Mouse (Mus musculus) G1E (cell line): ENCODE results near the gene Fam184b. TPM values are rescaled to one million over a fixed set of nuclear protein-coding genes. Genes with fewer than 3 reads are reported as not detected.

Experiments
- ATAC-seq: 2 replicates; pipeline ENCODE4 v1.8.0; 2016; ENCODE audit warnings: mild to moderate bottlenecking; ENCODE audit not compliant: insufficient number of reproducible peaks, poor library complexity, low FRiP score, severe bottlenecking; ENCODE audit errors: extremely low read depth
- DNase-seq: peaks from one replicate; pipeline ENCODE4 v3.0.0; 2012; ENCODE audit warnings: low spot score
- H3K27me3 ChIP-seq: 2 replicates; pipeline ENCODE4 v1.6.1; 2012; ENCODE audit warnings: mild to moderate bottlenecking, low read length, inconsistent platforms; ENCODE audit not compliant: insufficient read depth
- H3K36me3 ChIP-seq: replicated peaks from 2 replicates; pipeline ENCODE3; 2012; ENCODE audit warnings: mild to moderate bottlenecking, inconsistent platforms
- H3K4me1 ChIP-seq: 2 replicates; pipeline ENCODE4 v1.6.1; 2012; ENCODE audit warnings: low read depth, low read length, inconsistent platforms, mixed read lengths; ENCODE audit not compliant: insufficient read depth
- H3K4me3 ChIP-seq: 2 replicates; pipeline ENCODE4 v1.5.1; 2012; ENCODE audit warnings: low read depth, mild to moderate bottlenecking, inconsistent platforms, low read length, moderate library complexity, mixed read lengths
- H3K9me3 ChIP-seq: replicated peaks from 2 replicates; pipeline ENCODE4 v1.6.1; 2012; ENCODE audit warnings: inconsistent platforms
- CTCF ChIP-seq: IDR thresholded peaks from 2 replicates; pipeline ENCODE4 v1.5.1; 2012; ENCODE audit warnings: low read depth, low read length, inconsistent platforms, mixed read lengths
- GATA1 ChIP-seq: IDR thresholded peaks from 2 replicates; pipeline ENCODE4 v1.6.1; 2012; ENCODE audit warnings: borderline replicate concordance, low read length, inconsistent platforms, mixed read lengths
- GATA2 ChIP-seq: IDR thresholded peaks from 2 replicates; pipeline ENCODE4 v1.6.1; 2012; ENCODE audit warnings: low read depth, low read length, inconsistent platforms, borderline replicate concordance
- POLR2AphosphoS5 ChIP-seq: IDR thresholded peaks from 2 replicates; pipeline ENCODE4 v1.6.1; 2012; ENCODE audit warnings: low read depth, low read length, inconsistent platforms; ENCODE audit not compliant: insufficient replicate concordance
- TAL1 ChIP-seq: conservative IDR thresholded peaks from 2 replicates; pipeline ENCODE4 v1.6.1; 2012; ENCODE audit warnings: low read depth, low read length, inconsistent platforms, mixed read lengths
- polyA plus RNA-seq: library from polyadenylated mRNA; stranded (reverse); fragments of >175 nt; gene quantifications from 2 replicates; pipeline ENCODE4 v1.2.3, GENCODE M21; 2012
- total RNA-seq, 2 experiments: library from RNA; stranded (forward) in 1 of 2; stranded (reverse) in 1 of 2; fragments of 200-1000 nt in 1 of 2; fragments of >200 nt in 1 of 2; fragmentation: Nextera tagmentation in 1 of 2; gene quantifications; 2 replicates each; pipeline ENCODE4 v1.2.3; 2014 to 2017

Gene Fam184b
- total and polyA plus RNA-seq, 3 experiments: 0.05 TPM; not detected in 2

DNA sequence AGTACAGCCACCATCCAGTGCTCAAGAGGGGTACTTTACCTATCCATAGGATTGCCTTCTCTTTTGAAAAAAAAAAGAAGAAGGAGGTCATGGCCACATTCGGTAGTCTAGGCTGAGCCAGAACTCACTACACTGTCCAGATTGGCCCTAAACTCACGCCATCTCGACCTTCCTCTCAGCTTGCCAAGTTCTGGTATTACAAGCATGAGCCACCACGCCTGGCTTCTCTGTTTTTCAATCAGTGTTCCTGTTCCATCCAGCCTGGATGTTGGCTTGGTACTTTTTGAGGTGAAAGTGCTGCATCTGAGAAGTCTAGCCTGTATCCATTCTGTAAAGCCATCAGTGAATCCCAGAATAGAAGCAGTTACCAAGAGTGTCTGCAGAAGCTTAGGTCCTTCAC is 142.9 kb downstream of the Fam184b start:
- Histone ChIP-seq H3K27me3 (peaks cover 2% of the 10 kb centered on the region; the same call in 1 of the 2 replicates), H3K36me3 (peaks cover 69% of the 10 kb centered on the region), H3K9me3 (no peaks in the 10 kb centered on the region), H3K4me3 (no peak overlapping the region), H3K4me1 (peaks cover 33% of the 10 kb centered on the region)
- ATAC-seq: no peak
- no peak for DNase-seq
- no peak for TF ChIP-seq POLR2AphosphoS5
- TF ChIP-seq GATA2: no peak
- no peak for TF ChIP-seq GATA1
- no peak for TF ChIP-seq TAL1
- no peak for TF ChIP-seq CTCF

DNA sequence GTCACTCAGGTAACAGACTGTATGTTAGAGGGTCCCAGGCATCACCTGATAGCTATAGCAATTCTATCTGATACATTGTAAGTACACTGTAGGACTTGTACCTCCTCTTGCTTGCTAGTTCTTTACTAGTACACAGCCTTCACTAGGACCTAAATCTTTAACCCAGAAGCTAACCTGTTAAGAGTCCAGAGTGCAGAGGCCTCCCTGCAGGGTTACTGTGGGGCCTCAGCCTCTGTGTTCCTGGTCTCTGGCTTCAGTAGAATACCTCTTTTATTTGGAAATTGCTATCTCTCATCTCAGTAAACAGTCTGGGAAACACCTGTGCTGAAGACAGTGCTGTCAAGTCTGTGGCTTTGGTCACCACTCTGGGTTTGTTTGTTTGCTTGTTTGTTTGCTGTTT is 143.4 kb downstream of the Fam184b start:
- no peak for TF ChIP-seq CTCF
- no peak for TF ChIP-seq TAL1
- no peak for TF ChIP-seq POLR2AphosphoS5
- no peak for TF ChIP-seq GATA1
- no peak for TF ChIP-seq GATA2
- H3K9me3 ChIP-seq: no peaks in the 10 kb centered on the region
- peaks cover 5% of the 10 kb centered on the region for H3K27me3 ChIP-seq
- no peak for ATAC-seq
- peaks cover 65% of the 10 kb centered on the region for H3K36me3 ChIP-seq
- no peak overlapping the region for H3K4me3 ChIP-seq
- peaks cover 33% of the 10 kb centered on the region for H3K4me1 ChIP-seq
- DNase-seq: no peak

DNA sequence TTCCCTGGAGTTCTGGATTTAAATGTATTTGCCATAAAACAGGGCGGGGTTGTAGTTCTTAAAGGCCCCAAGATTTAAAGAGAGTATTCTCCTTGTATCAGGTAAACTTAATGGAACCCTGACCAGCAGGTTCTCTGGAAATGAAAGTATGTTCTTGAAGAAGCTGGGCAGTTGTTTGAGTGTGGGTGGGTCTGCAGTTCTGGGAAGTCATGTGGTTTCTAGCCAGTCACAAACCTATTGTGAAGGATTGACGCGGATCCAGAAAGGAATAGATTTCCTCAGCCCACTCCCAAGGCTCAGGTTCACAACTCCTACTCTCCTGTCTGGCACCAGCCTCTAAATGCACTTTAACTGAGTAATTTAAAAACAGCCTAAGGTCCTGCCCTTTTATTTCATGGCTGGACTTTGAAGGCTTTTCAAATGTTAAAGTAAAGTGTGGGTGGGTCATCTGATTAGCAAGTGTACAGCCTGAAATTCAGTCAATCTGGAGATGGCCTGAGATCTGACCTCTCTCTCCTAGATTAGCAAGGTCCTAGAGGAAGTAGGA is 143.9 kb downstream of the Fam184b start:
- TF ChIP-seq GATA1 (no peak), CTCF (no peak), POLR2AphosphoS5 (no peak), GATA2 (no peak), TAL1 (no peak)
- ATAC-seq (no peak), DNase-seq (no peak)
- H3K27me3 ChIP-seq: peaks cover 10% of the 10 kb centered on the region
- H3K4me3 ChIP-seq: no peak overlapping the region; the same call in 1 of the 2 replicates
- peaks cover 60% of the 10 kb centered on the region for H3K36me3 ChIP-seq
- peaks cover 33% of the 10 kb centered on the region for H3K4me1 ChIP-seq
- no peaks in the 10 kb centered on the region for H3K9me3 ChIP-seq

DNA sequence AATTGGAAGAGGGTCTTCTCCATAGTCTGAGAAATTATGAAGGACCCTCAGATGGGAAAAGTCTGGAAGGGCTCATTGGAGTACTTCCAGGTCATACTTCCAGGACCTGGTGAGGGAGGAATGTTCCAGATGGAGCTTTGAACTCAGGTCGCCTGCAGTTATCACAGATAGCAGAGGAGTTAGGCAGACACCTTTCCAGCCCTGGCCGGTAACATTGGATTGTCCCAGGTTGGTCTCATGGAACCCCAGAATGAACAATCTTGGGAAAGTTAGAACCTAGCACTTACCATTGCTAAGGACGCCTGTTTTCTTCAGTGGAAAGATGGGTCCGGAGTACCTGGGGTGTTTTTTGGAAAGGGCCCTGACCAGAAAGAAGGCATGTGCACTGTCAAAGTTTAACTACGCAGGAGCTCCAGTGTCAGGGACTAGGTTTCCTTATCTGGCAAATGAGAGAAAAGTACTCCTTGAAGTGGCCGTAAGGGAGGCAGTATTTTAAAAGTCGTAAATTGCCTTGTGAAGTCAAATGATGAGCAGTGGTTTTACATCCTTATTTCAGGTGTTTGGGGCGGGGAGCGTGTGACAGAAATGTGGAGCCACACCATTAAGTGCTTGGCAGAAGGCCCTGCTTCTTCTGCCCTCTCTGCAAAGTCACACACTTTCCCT is 145.2 kb downstream of the Fam184b start:
- H3K27me3 ChIP-seq: peaks cover 15% of the 10 kb centered on the region
- peaks cover 48% of the 10 kb centered on the region for H3K36me3 ChIP-seq
- ATAC-seq: no peak
- H3K4me3 ChIP-seq: peak overlapping the region; percentile 82
- H3K9me3 ChIP-seq: no peaks in the 10 kb centered on the region
- no peak for DNase-seq
- TF ChIP-seq POLR2AphosphoS5: no peak
- H3K4me1 ChIP-seq: peaks cover 35% of the 10 kb centered on the region

DNA sequence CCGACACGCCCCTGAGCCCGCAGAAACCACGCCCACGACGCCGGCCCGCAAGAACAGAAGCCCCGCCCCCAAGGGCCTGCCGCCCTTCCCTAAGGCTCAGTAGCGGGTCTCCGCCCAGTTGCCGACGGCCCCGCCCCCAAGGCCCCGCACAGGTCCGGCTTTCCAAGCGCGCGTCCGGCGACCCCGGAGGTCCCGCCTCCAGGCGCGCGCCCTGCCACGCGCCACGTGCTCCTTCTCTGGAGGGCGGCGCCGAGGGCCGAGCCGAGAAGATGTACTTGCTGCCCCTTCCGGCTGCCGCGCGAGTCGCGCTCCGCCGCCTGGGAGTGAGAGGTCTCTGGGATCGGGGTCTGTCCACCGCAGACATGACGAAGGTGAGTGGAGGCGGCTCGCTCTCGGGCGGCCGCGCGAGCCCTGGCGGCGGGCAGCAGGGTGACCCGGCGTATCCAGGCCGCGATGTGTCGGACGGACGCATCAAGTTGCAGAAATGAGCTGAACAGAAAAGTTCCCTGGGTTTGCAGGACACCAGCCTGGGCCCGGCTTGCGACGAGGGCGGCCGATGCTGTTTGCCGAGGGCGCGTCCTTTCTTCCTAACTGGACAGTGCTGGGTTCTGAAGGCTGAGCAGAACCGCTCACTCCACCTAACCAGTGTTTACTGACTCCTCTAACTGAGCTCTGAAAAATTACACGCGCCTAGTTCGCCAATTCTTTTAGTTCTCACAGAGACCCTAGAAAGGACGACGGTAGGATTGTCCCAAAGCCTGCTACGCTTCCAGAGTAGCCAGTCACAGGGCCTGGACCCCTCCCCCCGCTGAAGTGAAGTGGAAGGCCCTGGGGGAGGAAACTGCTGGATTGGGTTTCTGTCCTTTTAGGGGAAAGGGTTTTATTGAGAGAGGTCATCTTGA is 146.0 kb downstream of the Fam184b start, which contains the start of gene Lap3:
Gene Lap3 (plus strand): TSS at position 184 of the 902 bp plus-strand sequence.
- DNase-seq (peak; percentile 95), ATAC-seq (peak; percentile 84)
- TF ChIP-seq TAL1: no peak
- H3K4me1 ChIP-seq: peaks cover 35% of the 10 kb centered on the region
- H3K4me3 ChIP-seq: peak within 1 kb of the TSS; percentile 82
- H3K27me3 ChIP-seq: peaks cover 15% of the 10 kb centered on the region
- peaks cover 40% of the 10 kb centered on the region for H3K36me3 ChIP-seq
- no peaks in the 10 kb centered on the region for H3K9me3 ChIP-seq

DNA sequence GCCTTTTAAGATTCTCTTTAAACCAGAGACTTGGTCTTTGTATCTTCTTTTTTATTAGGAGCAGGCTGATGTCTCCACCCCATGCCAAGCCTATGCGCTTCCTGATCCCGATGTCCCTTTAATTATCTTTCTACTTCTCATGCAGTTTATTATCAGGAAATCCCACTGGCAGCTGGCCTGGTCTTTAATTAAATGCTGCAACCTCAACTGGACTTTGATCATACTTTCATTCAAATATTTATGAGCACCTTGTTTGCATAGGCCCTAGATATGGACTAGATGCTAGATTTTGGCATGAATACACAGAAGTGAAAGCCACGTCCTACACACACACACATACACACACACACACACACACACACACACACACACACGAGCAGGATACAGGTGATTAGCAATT is 147.6 kb downstream of the Fam184b start:
- TF ChIP-seq TAL1: no peak
- Histone ChIP-seq H3K9me3 (no peaks in the 10 kb centered on the region), H3K4me3 (no peak overlapping the region), H3K4me1 (peaks cover 35% of the 10 kb centered on the region), H3K36me3 (peaks cover 23% of the 10 kb centered on the region), H3K27me3 (peaks cover 20% of the 10 kb centered on the region)
- no peak for DNase-seq
- ATAC-seq: no peak
